Mouse (Mus musculus) embryonic facial prominence, embryonic 12.5 days (tissue): ENCODE results near the gene Cfd. TPM values are rescaled to one million over a fixed set of nuclear protein-coding genes. Genes with fewer than 3 reads are reported as not detected.

Experiments
- ATAC-seq: fragments of 200-750 bp; cut with Nextera tagmentation; 2 replicates; pipeline ENCODE4 v1.8.0; 2017; ENCODE audit not compliant: insufficient number of reproducible peaks, insufficient read depth, low FRiP score, low TSS enrichment
- H3K27ac ChIP-seq: fragments of 300-500 bp; sonication (generic); 2 replicates; pipeline ENCODE4 v1.5.1; 2016; ENCODE audit warnings: mild to moderate bottlenecking
- H3K27me3 ChIP-seq: fragments of 300-500 bp; sonication (generic); 2 replicates; pipeline ENCODE4 v1.6.1; 2016; ENCODE audit warnings: mild to moderate bottlenecking, moderate library complexity
- H3K36me3 ChIP-seq: fragments of 300-500 bp; sonication (generic); 2 replicates; pipeline ENCODE4 v1.6.1; 2016; ENCODE audit warnings: mild to moderate bottlenecking
- H3K4me1 ChIP-seq: fragments of 300-500 bp; sonication (generic); 2 replicates; pipeline ENCODE4 v1.6.1; 2016
- H3K4me2 ChIP-seq: fragments of 300-500 bp; sonication (generic); replicated peaks from 2 replicates; pipeline ENCODE4 v1.6.1; 2016; ENCODE audit warnings: mild to moderate bottlenecking, moderate library complexity
- H3K4me3 ChIP-seq: fragments of 300-500 bp; sonication (generic); 2 replicates; pipeline ENCODE4 v1.5.1; 2016; ENCODE audit warnings: mild to moderate bottlenecking
- H3K9ac ChIP-seq: fragments of 300-500 bp; sonication (generic); 2 replicates; pipeline ENCODE4 v1.6.1; 2016; ENCODE audit warnings: mild to moderate bottlenecking, moderate library complexity
- H3K9me3 ChIP-seq: fragments of 300-500 bp; sonication (generic); 2 replicates; pipeline ENCODE4 v1.6.1; 2016; ENCODE audit warnings: mild to moderate bottlenecking, moderate library complexity
- WGBS: fragments of 180-500 bp; shearing (Covaris S2); methylation state at CpG from one replicate; pipeline ENCODE4 v1.1.7; 2016; 5-methylcytosine and 5-hydroxymethylcytosine counted together
- polyA plus RNA-seq: library from polyadenylated mRNA; unstranded; fragments of >200 nt; fragmentation: Nextera tagmentation; extraction: Ambion mirVana; gene quantifications from 2 replicates; pipeline ENCODE4 v1.2.1, GENCODE M21; 2016

Cfd gene
- polyA plus RNA-seq, 1 experiment from 2014 or later: not detected

- H3K9me3 ChIP-seq: no peaks in the 10 kb centered on the region
- peak overlapping the region; percentile 15; the same call in 1 of the 2 replicates for H3K4me2 ChIP-seq
- 9% methylated on average over 8 of the region's 8 CpGs for WGBS
- H3K27ac ChIP-seq: peak overlapping the region; percentile 70
- ATAC-seq: no peak
- H3K4me3 ChIP-seq: no peak overlapping the region
- peaks cover 57% of the 10 kb centered on the region for H3K36me3 ChIP-seq
- H3K4me1 ChIP-seq: peaks cover 54% of the 10 kb centered on the region
- no peak overlapping the region; the same call in 1 of the 2 replicates for H3K9ac ChIP-seq
- no peaks in the 10 kb centered on the region for H3K27me3 ChIP-seq
Observed at GRCm38 (mm10) chr10:79932736-79933135, 42.1 kb downstream of the Cfd start.

- WGBS: 54% methylated on average over 9 of the region's 9 CpGs
- H3K4me1 ChIP-seq: peaks cover 54% of the 10 kb centered on the region
Observed at GRCm38 (mm10) chr10:79933145-79933679, 42.6 kb downstream of the Cfd start.

GRCm38 (mm10) chr10:79933861-79934260, 43.2 kb downstream of the Cfd start:
- Histone ChIP-seq H3K9me3 (no peaks in the 10 kb centered on the region), H3K4me1 (peaks cover 47% of the 10 kb centered on the region), H3K9ac (no peak overlapping the region), H3K27me3 (no peaks in the 10 kb centered on the region), H3K36me3 (peaks cover 62% of the 10 kb centered on the region), H3K27ac (no peak overlapping the region; the same call in 1 of the 2 replicates), H3K4me2 (no peak overlapping the region), H3K4me3 (no peak overlapping the region)
- no peak for ATAC-seq
- 55% methylated on average over 6 of the region's 6 CpGs for WGBS

More at GRCm38 (mm10) chr10:79933145-79933679, 42.6 kb downstream of the Cfd start:
- no peak overlapping the region for H3K9ac ChIP-seq
- no peak overlapping the region for H3K4me3 ChIP-seq
- H3K36me3 ChIP-seq: peaks cover 61% of the 10 kb centered on the region
- ATAC-seq: no peak
- H3K27ac ChIP-seq: peak overlapping the region; percentile 70; the same call in 1 of the 2 replicates
- H3K27me3 ChIP-seq: no peaks in the 10 kb centered on the region
- no peaks in the 10 kb centered on the region for H3K9me3 ChIP-seq
- peak overlapping the region; percentile 15; the same call in 1 of the 2 replicates for H3K4me2 ChIP-seq

GRCm38 (mm10) chr10:79934272-79934721, 43.6 kb downstream of the Cfd start:
- no peaks in the 10 kb centered on the region for H3K27me3 ChIP-seq
- H3K9me3 ChIP-seq: no peaks in the 10 kb centered on the region
- peaks cover 43% of the 10 kb centered on the region for H3K4me1 ChIP-seq
- no peak overlapping the region; the same call in 1 of the 2 replicates for H3K27ac ChIP-seq
- H3K4me2 ChIP-seq: no peak overlapping the region
- H3K4me3 ChIP-seq: no peak overlapping the region
- ATAC-seq: no peak
- H3K36me3 ChIP-seq: peaks cover 62% of the 10 kb centered on the region
- WGBS: 71% methylated on average over 13 of the region's 13 CpGs
- no peak overlapping the region for H3K9ac ChIP-seq

GRCm38 (mm10) chr10:79934794-79935569, 44.3 kb downstream of the Cfd start:
- no peak overlapping the region for H3K9ac ChIP-seq
- no peak for ATAC-seq
- no peaks in the 10 kb centered on the region for H3K9me3 ChIP-seq
- H3K4me1 ChIP-seq: peaks cover 37% of the 10 kb centered on the region
- no peak overlapping the region; the same call in 1 of the 2 replicates for H3K27ac ChIP-seq
- H3K4me2 ChIP-seq: no peak overlapping the region
- peaks cover 65% of the 10 kb centered on the region for H3K36me3 ChIP-seq
- WGBS: 84% methylated on average over 16 of the region's 16 CpGs
- H3K27me3 ChIP-seq: no peaks in the 10 kb centered on the region
- H3K4me3 ChIP-seq: no peak overlapping the region

GRCm38 (mm10) chr10:79936284-79936910, 45.7 kb downstream of the Cfd start:
- Histone ChIP-seq H3K36me3 (peaks cover 64% of the 10 kb centered on the region), H3K4me3 (no peak overlapping the region), H3K27me3 (no peaks in the 10 kb centered on the region), H3K27ac (no peak overlapping the region), H3K4me1 (peaks cover 37% of the 10 kb centered on the region), H3K9ac (no peak overlapping the region), H3K9me3 (no peaks in the 10 kb centered on the region), H3K4me2 (no peak overlapping the region)
- 58% methylated on average over 10 of the region's 10 CpGs for WGBS
- no peak for ATAC-seq

- Histone ChIP-seq H3K27me3 (no peaks in the 10 kb centered on the region), H3K4me1 (peaks cover 31% of the 10 kb centered on the region), H3K9me3 (no peaks in the 10 kb centered on the region), H3K9ac (no peak overlapping the region), H3K4me3 (no peak overlapping the region), H3K4me2 (no peak overlapping the region), H3K27ac (no peak overlapping the region), H3K36me3 (peaks cover 63% of the 10 kb centered on the region)
- WGBS: 81% methylated on average over 27 of the region's 27 CpGs
- no peak for ATAC-seq
Observed at GRCm38 (mm10) chr10:79936911-79937441, 46.3 kb downstream of the Cfd start.

- ATAC-seq: no peak
- Histone ChIP-seq H3K27me3 (no peaks in the 10 kb centered on the region), H3K4me2 (no peak overlapping the region), H3K4me3 (no peak overlapping the region), H3K36me3 (peaks cover 54% of the 10 kb centered on the region; the same call in 1 of the 2 replicates), H3K4me1 (peaks cover 21% of the 10 kb centered on the region), H3K9me3 (no peaks in the 10 kb centered on the region), H3K9ac (no peak overlapping the region), H3K27ac (no peak overlapping the region)
- WGBS: 42% methylated on average over 11 of the region's 11 CpGs
Observed at GRCm38 (mm10) chr10:79937775-79938526, 47.3 kb downstream of the Cfd start.

GRCm38 (mm10) chr10:79940749-79941148, 50.1 kb downstream of the Cfd start:
- Histone ChIP-seq H3K36me3 (peaks cover 40% of the 10 kb centered on the region; the same call in 1 of the 2 replicates), H3K9me3 (no peaks in the 10 kb centered on the region), H3K27me3 (no peaks in the 10 kb centered on the region), H3K27ac (no peak overlapping the region), H3K9ac (no peak overlapping the region), H3K4me3 (no peak overlapping the region), H3K4me2 (no peak overlapping the region), H3K4me1 (peaks cover 26% of the 10 kb centered on the region)
- no peak for ATAC-seq
- 63% methylated on average over 7 of the region's 7 CpGs for WGBS
